Mouse (Mus musculus) limb, embryonic 12.5 days (tissue): ENCODE results near the gene Galnt7. TPM values are rescaled to one million over a fixed set of nuclear protein-coding genes. Genes with fewer than 3 reads are reported as not detected.

ENCODE experiments used
- ATAC-seq: fragments of 200-750 bp; cut with Nextera tagmentation; 2 replicates; pipeline ENCODE4 v1.8.0; 2017; ENCODE audit warnings: low read depth, moderate TSS enrichment; ENCODE audit not compliant: insufficient number of reproducible peaks, insufficient read depth, low FRiP score, low TSS enrichment
- H3K27ac ChIP-seq: fragments of 300-500 bp; sonication (generic); 2 replicates; pipeline ENCODE4 v1.5.1; 2016; ENCODE audit warnings: mild to moderate bottlenecking, moderate library complexity
- H3K27me3 ChIP-seq: fragments of 300-500 bp; sonication (generic); 2 replicates; pipeline ENCODE4 v1.6.1; 2016; ENCODE audit warnings: mild to moderate bottlenecking, moderate library complexity
- H3K36me3 ChIP-seq: fragments of 300-500 bp; sonication (generic); 2 replicates; pipeline ENCODE4 v1.6.1; 2016; ENCODE audit warnings: mild to moderate bottlenecking, moderate library complexity
- H3K4me1 ChIP-seq: fragments of 300-500 bp; sonication (generic); replicated peaks from 2 replicates; pipeline ENCODE4 v1.6.1; 2016
- H3K4me2 ChIP-seq: fragments of 300-500 bp; sonication (generic); 2 replicates; pipeline ENCODE4 v1.6.1; 2016; ENCODE audit warnings: mild to moderate bottlenecking, moderate library complexity
- H3K4me3 ChIP-seq: fragments of 300-500 bp; sonication (generic); replicated peaks from 2 replicates; pipeline ENCODE4 v1.5.1; 2016; ENCODE audit warnings: mild to moderate bottlenecking
- H3K9ac ChIP-seq: fragments of 300-500 bp; sonication (generic); replicated peaks from 2 replicates; pipeline ENCODE4 v1.6.1; 2016; ENCODE audit warnings: mild to moderate bottlenecking, moderate library complexity
- H3K9me3 ChIP-seq: fragments of 300-500 bp; sonication (generic); 2 replicates; pipeline ENCODE4 v1.6.1; 2016; ENCODE audit warnings: mild to moderate bottlenecking, moderate library complexity
- WGBS: fragments of 180-500 bp; shearing (Covaris S2); methylation state at CpG from one replicate; pipeline ENCODE4 v1.1.7; 2016; 5-methylcytosine and 5-hydroxymethylcytosine counted together
- polyA plus RNA-seq: library from polyadenylated mRNA; unstranded; fragments of >200 nt; fragmentation: Nextera tagmentation; extraction: Ambion mirVana; gene quantifications from 2 replicates; pipeline ENCODE4 v1.2.1, GENCODE M21; 2016

The Galnt7 gene
- polyA plus RNA-seq, 1 experiment from 2014 or later = 15.8 TPM

GRCm38 (mm10) chr8:57565039-57565438 is 87.8 kb downstream of the Galnt7 start:
- H3K36me3 ChIP-seq = peaks cover 7% of the 10 kb centered on the region; the same call in 1 of the 2 replicates
- 81% methylated on average over 6 of the region's 6 CpGs for WGBS
- no peak overlapping the region for H3K4me3 ChIP-seq
- H3K27ac ChIP-seq = no peak overlapping the region
- no peaks in the 10 kb centered on the region for H3K27me3 ChIP-seq
- H3K9me3 ChIP-seq = no peaks in the 10 kb centered on the region
- no peak for ATAC-seq
- peaks cover 6% of the 10 kb centered on the region; the same call in 1 of the 2 replicates for H3K4me1 ChIP-seq
- no peak overlapping the region for H3K9ac ChIP-seq
- no peak overlapping the region for H3K4me2 ChIP-seq

DNA sequence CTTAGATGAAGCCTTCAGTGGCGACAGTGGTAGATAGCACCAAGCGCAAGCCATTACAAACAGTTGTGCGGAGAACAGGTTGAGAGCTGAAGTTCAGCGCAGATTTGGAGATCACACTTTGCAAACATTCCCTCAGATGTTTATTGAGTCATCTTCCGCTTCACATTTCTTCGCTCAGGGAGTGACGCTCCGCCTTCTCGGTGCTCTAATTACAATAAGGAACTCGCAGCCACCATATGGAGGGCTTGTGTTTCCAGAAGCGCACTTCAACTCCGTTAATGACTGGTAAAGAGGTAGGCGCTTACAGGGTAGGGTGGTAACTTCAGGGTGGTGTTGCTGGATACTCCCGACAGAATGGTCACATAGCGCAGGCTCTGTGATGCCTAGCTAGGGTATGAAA is 89.1 kb downstream of the Galnt7 start:
- WGBS = 85% methylated on average over 15 of the region's 15 CpGs
- H3K27ac ChIP-seq = no peak overlapping the region

DNA sequence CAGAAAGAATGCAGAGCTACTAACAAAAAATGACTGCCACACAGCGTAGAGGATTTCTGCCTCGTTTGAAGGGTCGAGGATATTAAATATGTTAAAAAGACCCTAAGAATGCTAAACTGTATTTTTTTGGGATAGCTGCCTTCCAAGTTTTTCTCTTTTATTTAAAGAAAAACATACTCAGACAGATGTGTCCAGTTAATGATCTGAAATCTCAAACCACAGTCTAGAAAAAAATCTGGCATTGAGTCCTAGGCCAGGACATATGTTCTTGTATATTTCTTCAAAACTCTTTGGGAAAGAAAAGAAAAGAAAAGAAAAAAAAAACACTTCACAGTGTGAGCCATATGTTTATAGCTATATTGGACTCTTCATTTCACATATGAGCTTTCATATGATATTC is 90.1 kb downstream of the Galnt7 start:
- whole genome bisulfite sequencing = 84% methylated on average over 3 of the region's 3 CpGs

More for the DNA sequence above, 89.1 kb downstream of the Galnt7 start:
- H3K4me3 ChIP-seq = no peak overlapping the region
- H3K4me1 ChIP-seq = no peaks in the 10 kb centered on the region
- H3K36me3 ChIP-seq = peaks cover 7% of the 10 kb centered on the region; the same call in 1 of the 2 replicates
- no peak for ATAC-seq
- H3K4me2 ChIP-seq = no peak overlapping the region
- H3K27me3 ChIP-seq = no peaks in the 10 kb centered on the region
- no peaks in the 10 kb centered on the region for H3K9me3 ChIP-seq
- no peak overlapping the region for H3K9ac ChIP-seq

DNA sequence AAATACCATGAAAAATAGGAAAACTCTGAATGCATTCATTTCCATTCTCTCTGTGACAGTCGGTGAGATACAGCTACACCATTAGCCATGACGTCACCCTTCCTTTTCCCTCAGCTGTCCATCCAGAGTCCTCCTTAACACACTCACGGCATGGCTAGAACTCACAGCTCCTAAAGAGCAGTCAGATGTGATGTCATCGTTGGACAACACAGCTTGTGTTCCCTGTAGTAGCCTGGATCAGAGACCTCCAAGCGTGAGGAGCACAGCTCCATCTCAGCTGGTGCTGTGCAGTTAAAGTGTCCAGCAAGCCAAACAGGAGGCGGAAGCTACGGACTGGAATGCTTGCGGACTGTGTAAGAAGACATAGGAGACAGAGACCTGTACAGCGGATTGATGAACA is 91.9 kb downstream of the Galnt7 start:
- ATAC-seq = no peak
- no peaks in the 10 kb centered on the region for H3K9me3 ChIP-seq
- H3K4me2 ChIP-seq = no peak overlapping the region
- no peak overlapping the region for H3K27ac ChIP-seq
- 91% methylated on average over 9 of the region's 9 CpGs for WGBS
- no peaks in the 10 kb centered on the region for H3K4me1 ChIP-seq
- no peaks in the 10 kb centered on the region for H3K27me3 ChIP-seq
- no peak overlapping the region for H3K4me3 ChIP-seq
- H3K36me3 ChIP-seq = peaks cover 7% of the 10 kb centered on the region; the same call in 1 of the 2 replicates
- no peak overlapping the region for H3K9ac ChIP-seq

More for the DNA sequence above, 90.1 kb downstream of the Galnt7 start:
- Histone ChIP-seq H3K9ac (no peak overlapping the region), H3K36me3 (peaks cover 7% of the 10 kb centered on the region; the same call in 1 of the 2 replicates), H3K9me3 (no peaks in the 10 kb centered on the region), H3K27ac (no peak overlapping the region), H3K4me1 (no peaks in the 10 kb centered on the region), H3K27me3 (no peaks in the 10 kb centered on the region), H3K4me3 (no peak overlapping the region), H3K4me2 (no peak overlapping the region)
- no peak for ATAC-seq

GRCm38 (mm10) chr8:57552102-57553032 is 100.5 kb downstream of the Galnt7 start:
- no peak overlapping the region for H3K4me2 ChIP-seq

GRCm38 (mm10) chr8:57547581-57547980 is 105.3 kb downstream of the Galnt7 start:
- no peak for ATAC-seq
- Histone ChIP-seq H3K4me2 (no peak overlapping the region), H3K27me3 (no peaks in the 10 kb centered on the region), H3K27ac (no peak overlapping the region), H3K9ac (no peak overlapping the region), H3K4me3 (no peak overlapping the region), H3K36me3 (0 out of 2 replicates have a peak, but pooled peaks cover 4% of the 10 kb centered on the region), H3K4me1 (no peaks in the 10 kb centered on the region), H3K9me3 (no peaks in the 10 kb centered on the region)
- 66% methylated on average over 12 of the region's 12 CpGs for WGBS

More at GRCm38 (mm10) chr8:57552102-57553032, 100.5 kb downstream of the Galnt7 start:
- Histone ChIP-seq H3K4me3 (no peak overlapping the region), H3K9me3 (no peaks in the 10 kb centered on the region), H3K4me1 (no peaks in the 10 kb centered on the region), H3K27me3 (no peaks in the 10 kb centered on the region), H3K9ac (no peak overlapping the region), H3K36me3 (no peaks in the 10 kb centered on the region), H3K27ac (no peak overlapping the region)
- ATAC-seq = no peak
- WGBS = 79% methylated on average over 14 of the region's 14 CpGs

DNA sequence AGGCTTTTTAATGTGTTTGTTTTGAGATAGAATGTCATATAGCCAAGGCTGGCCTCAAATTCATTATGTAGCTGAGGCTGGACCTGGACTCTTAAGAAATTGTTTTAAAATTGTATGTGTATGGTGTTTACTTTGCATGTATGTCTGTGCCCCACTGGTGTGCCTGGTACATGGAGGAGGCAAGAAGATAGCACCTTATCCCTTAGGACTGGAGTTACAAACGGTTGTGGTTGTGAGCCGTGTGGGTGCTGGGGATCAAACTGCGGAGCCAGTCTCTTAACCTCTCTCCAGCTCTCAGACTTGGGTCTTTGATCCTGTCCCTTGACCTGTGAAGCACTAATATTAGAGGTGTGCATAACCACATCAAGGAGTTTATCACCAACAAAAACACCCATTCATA is 106.0 kb downstream of the Galnt7 start:
- WGBS = 91% methylated on average over 3 of the region's 3 CpGs

GRCm38 (mm10) chr8:57546401-57546800 is 106.4 kb downstream of the Galnt7 start:
- H3K9ac ChIP-seq = no peak overlapping the region
- 0 out of 2 replicates have a peak, but pooled peaks cover 4% of the 10 kb centered on the region for H3K36me3 ChIP-seq
- H3K9me3 ChIP-seq = no peaks in the 10 kb centered on the region
- no peak overlapping the region for H3K4me3 ChIP-seq
- H3K27ac ChIP-seq = no peak overlapping the region
- no peak for ATAC-seq
- no peaks in the 10 kb centered on the region for H3K27me3 ChIP-seq
- H3K4me1 ChIP-seq = no peaks in the 10 kb centered on the region
- H3K4me2 ChIP-seq = no peak overlapping the region
- WGBS = 87% methylated on average over 3 of the region's 3 CpGs

More for the DNA sequence above, 106.0 kb downstream of the Galnt7 start:
- Histone ChIP-seq H3K27ac (no peak overlapping the region), H3K9ac (no peak overlapping the region), H3K9me3 (no peaks in the 10 kb centered on the region), H3K4me3 (no peak overlapping the region), H3K36me3 (0 out of 2 replicates have a peak, but pooled peaks cover 4% of the 10 kb centered on the region), H3K4me1 (no peaks in the 10 kb centered on the region), H3K4me2 (no peak overlapping the region), H3K27me3 (no peaks in the 10 kb centered on the region)
- no peak for ATAC-seq

GRCm38 (mm10) chr8:57541405-57541804 is 111.4 kb downstream of the Galnt7 start:
- WGBS = 87% methylated on average over 9 of the region's 9 CpGs
- Histone ChIP-seq H3K36me3 (peaks cover 6% of the 10 kb centered on the region), H3K27me3 (no peaks in the 10 kb centered on the region), H3K9me3 (no peaks in the 10 kb centered on the region), H3K27ac (no peak overlapping the region), H3K4me1 (no peaks in the 10 kb centered on the region), H3K4me3 (no peak overlapping the region), H3K9ac (no peak overlapping the region), H3K4me2 (no peak overlapping the region)
- no peak for ATAC-seq

- Histone ChIP-seq H3K9ac (no peak overlapping the region), H3K27me3 (no peaks in the 10 kb centered on the region), H3K4me2 (no peak overlapping the region), H3K27ac (no peak overlapping the region), H3K4me1 (no peaks in the 10 kb centered on the region), H3K36me3 (peaks cover 10% of the 10 kb centered on the region), H3K4me3 (no peak overlapping the region), H3K9me3 (no peaks in the 10 kb centered on the region)
- no peak for ATAC-seq
- WGBS = 95% methylated on average over 11 of the region's 11 CpGs
Observed at GRCm38 (mm10) chr8:57540951-57541350, 111.9 kb downstream of the Galnt7 start.

DNA sequence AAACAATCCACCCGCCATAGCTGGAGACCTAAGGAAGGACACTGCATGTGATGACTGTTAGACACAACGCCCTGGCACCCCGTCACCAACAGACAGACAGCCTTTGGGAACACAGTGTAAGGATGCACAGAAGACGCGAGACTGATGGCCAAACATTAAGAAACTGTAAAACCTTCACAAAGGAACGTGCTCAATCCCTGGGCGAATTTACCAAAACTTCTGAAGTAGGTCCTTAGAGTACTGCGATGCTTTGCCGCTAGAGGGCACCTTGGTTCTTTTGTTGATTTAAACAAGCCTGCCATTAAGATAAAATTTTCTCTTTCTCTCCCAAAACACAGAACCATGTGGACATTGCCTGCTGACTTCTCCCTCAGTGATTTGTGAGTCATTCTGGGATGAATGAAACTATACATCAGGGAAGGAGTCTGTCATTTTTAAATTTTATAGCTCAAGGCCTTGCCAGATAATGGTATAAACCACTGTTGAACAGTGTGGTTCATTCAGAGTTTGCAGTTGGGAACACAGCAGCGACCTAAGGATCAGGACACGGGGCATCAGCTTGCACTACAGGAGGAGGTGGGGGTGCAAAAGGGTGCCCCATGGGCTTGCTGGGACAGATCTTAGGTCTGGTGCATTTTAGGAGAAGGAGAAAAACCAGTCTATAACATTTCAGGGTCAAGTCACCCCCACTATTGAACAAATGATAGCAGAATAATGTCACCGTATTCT is 112.6 kb downstream of the Galnt7 start:
- H3K27me3 ChIP-seq = no peaks in the 10 kb centered on the region
- H3K9ac ChIP-seq = no peak overlapping the region
- H3K4me3 ChIP-seq = no peak overlapping the region
- ATAC-seq = no peak
- WGBS = 53% methylated on average over 12 of the region's 12 CpGs
- H3K27ac ChIP-seq = no peak overlapping the region
- no peaks in the 10 kb centered on the region for H3K4me1 ChIP-seq
- H3K4me2 ChIP-seq = no peak overlapping the region
- peaks cover 17% of the 10 kb centered on the region for H3K36me3 ChIP-seq
- peaks cover 3% of the 10 kb centered on the region; the same call in 1 of the 2 replicates for H3K9me3 ChIP-seq
